Mouse (Mus musculus): ENCODE measurements at regions not wholly inside any gene's neighbourhood (a gene's known extent, or its start where the extent isn't known, plus 50 kb on each side); places are given as distances from the start of the nearest gene placed in this dataset.

DNA sequence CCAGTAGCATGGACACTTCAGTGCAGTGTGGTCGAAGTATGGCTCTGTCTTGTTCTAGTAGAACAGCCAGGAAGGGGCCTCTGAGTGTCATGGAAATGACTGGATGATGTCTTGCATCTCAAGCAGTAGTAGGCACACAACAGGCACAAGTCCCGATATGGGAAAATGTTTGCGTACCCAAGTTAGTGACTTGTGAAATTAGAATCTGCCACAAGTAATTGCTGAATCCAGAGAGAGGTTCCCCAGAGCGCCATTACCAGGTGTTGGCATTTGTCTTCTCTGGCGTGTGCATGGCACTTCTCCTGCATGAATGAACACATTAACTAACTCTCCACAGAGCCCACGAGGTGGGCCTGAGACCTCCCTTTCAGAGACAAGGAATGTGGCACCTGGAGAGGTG is 199.3 kb downstream of the Ackr3 start:
- DNase-seq: no peak

DNA sequence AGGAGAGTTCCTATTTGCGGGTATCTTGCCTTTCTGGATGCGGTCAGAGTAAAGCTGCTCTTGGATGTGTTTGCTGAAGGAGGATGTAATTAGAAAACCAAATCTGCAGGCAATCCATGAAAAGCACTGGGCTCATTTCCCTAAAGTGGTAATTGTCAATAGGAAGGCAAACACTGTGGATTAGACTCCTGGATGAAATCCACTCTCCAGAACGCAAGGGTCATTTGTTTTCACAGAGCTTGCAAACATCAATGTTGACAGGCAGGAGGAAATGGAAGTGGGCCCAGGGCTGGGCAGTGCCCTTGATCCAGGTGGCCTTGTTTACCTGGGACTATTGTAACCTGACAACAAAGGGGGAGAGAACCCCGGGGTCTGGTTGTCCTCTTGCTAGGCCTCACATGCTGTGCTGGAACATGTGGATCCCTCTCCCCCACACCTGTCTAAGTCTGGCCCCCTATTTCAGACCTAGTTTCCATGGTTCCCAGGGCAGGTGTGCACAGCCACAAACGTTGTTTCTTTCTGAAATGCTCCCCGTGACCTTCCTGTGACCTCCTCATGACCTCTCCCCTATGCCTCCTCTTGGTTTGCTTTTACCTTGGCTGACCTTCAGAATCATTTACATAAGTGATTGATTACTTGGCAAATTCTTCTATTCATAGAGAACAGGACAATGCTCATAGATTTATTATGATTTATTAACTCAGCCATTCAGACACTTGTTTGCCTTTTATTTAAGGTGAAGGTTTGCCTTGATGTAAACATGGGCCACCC is 197.9 kb upstream of the Cops8 start:
- DNase-seq: no peak

DNA sequence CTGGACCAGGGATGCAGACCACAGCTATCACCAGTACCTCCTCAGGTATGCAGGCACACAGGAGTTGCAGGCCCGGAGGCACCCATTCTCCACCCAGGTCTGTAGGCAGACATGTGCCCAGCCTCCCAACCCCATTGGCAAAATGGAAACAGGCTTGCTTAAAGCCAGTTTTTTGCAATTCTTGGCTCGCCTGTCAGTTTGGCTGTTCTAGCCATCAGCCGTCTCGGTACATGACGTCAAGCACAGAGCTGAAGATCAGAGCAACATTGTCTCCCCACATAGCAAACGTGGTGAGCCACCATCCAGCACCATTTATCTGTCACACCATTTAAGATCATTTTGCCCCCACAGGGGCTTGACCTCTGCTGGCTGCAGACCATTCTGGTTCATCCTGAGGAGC is 196.1 kb upstream of the Cops8 start:
- DNase-seq: no peak

- DNase-seq: no peak
These were observed 194.1 kb upstream of the Cops8 start for GRCm38 (mm10) chr1:90408504-90409215.

DNA sequence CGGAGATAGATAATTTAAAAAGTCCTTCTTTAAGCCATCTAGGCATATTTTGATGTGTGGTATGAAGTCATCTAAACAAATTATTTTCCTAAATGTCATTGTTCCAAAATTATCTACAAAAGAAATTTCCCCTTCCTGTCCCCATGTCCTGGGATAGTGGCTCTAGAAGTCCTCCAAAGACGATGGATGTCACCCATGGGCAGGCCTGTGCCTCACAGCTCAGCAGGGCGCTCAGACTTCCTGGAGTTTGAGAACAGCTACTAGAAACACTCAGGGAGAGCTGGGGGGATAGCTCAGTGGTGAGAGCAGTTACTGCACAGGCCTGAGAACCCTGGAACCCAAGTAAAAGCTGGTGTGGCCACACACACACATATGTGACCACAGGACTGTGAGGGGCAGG is 193.5 kb upstream of the Cops8 start:
- DNase-seq: no peak

- no peak for DNase-seq
These were observed 190.2 kb upstream of the Cops8 start for GRCm38 (mm10) chr1:90412511-90413045.

GRCm38 (mm10) chr1:90414751-90415150 is 188.0 kb upstream of the Cops8 start:
- no peak for DNase-seq

- no peak for DNase-seq
These were observed 178.5 kb upstream of the Cops8 start for GRCm38 (mm10) chr1:90424066-90424821.

DNA sequence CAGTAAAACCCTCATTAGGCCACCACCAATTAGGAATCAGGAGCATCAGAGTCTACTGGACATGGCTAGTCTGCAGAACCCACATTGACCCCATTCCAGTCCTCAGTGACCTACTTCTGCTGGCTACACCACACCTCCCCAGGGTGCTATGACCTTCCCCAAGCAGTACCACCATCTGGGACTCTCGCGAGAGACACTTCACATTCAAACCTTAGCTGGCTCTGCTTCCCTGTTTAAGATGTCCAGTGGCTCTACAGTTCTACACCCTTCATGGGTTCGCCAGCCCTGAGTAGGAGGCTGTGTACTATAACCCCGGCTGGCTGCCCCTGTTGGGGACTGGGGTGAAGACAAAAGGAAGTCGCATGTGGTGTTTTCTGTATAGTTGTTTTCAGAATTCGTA is 174.4 kb upstream of the Cops8 start:
- DNase-seq: no peak

GRCm38 (mm10) chr1:90428774-90429173 is 174.0 kb upstream of the Cops8 start:
- DNase-seq: no peak

DNA sequence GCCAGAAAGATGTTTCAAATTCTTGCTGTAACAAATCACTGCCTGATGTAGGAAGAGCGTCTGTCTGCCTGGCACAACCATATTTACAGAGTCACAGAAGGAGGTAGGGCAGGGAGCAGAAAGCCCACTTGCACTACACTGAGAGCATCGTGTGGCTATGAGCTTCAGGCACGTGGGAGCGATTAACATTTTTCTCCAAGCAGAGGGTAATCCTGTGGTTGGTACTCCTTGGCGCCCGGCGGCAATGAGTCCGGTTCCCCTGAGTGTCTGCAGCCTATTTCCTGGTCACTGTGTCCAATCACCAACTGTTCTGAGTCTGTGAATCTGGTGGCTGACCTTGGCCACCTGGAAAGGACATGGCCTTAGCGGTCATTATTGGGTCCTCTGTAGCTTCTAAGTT is 172.3 kb upstream of the Cops8 start:
- no peak for DNase-seq

DNA sequence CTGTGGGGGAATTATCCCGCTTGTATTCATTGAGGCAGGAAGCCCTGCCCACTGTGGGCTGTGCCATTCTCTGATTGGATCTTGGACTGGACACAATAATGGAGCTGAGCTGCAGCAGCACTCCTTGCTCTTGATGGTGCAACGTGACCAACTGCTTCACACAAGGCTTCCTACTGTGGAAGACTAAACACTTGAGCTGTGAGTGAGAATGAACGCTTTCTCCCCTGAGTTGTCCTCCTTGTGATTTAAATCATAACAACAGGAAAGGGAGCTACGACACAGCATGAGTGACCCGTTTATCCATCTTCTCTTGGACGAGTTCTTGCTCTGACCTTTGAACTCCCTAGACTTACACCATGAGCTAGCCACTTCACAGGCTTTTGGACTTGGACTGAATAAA is 171.0 kb upstream of the Cops8 start:
- no peak for DNase-seq

DNA sequence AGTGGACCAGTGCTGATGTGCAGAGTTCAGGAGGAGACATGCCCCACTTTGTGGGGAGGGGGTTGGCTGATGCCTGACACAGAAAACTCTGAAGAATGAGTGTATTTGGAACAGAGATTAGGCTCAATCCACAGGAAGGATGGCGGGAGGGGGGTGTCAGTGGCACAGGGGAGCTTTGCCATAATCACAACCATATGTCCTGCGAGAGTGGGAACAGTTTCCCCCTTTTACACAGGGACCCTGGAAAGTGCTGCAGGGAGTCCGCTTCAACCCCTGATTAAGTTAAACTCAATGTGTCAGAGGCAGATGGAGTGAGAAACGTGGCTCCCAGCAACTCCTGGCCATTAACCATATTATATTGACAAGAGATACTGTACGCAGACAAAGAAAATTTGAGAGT is 168.9 kb upstream of the Cops8 start:
- DNase-seq: no peak

DNA sequence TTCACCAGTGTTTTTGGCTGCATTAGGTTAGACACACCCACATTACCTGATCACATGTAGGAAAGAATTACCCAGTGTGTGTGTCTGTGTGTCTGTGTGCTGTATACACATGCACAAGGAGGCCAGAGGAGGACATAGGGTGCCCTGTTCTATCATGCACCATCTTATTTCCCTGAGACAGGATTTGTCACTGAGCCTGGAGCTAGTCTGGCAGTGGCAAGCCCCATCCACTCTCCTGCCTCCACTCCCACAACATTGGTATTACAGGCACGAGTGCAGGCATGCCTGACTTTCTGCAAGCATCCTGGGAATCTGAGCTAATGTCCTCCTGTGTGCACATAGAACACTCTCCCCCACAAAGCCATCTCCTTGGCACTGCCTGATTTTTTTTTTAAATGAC is 162.1 kb upstream of the Cops8 start:
- no peak for DNase-seq

- no peak for DNase-seq
These were observed 161.5 kb upstream of the Cops8 start for GRCm38 (mm10) chr1:90441134-90441868.

DNA sequence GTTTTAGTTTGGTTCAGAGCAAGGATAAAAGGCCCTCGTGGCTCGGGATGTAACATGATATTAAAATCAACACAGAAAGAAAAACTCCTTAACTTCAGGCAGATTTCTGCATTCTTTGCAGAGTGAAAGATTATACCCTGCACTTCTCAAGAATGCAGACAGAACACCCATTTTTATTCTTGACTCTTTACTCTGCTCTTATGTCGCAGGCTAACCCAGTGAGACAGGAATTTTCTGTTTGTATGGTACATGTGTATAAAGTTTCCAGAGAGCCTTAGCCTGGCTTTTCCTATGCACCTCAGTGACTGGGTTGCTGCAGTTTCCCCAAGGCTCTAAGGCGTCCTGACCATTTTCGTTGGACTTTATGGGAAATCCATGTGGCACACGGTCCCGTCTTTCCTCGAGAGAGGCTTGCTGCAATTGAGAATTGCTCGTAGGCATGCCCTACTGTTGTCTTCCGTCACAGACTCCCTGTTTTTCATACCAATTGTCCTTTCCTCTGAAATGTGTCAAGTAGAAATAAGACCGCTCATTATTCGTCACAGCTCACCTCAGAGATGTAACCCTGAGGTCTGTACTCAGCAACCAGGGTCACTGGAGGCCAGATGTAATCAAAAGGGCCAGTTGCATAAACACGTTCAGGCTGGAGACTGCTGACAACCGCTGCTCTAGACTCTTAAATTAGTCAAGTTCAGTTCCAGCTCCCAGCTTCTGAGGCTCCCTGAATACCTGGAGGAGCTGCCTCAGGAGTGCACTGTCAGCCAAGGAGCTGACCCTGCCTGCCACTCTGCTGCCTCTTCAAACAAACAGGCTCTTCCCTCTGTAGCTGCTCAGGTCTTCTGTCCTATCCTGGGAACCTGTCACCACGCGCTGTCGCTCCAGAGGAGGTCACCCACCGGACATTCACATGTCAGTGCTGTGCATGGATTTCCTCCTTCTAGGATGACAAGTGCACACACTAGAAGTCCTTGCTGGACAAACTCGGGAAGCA is 160.2 kb upstream of the Cops8 start:
- no peak for DNase-seq

- DNase-seq: no peak
These were observed 153.1 kb upstream of the Cops8 start for GRCm38 (mm10) chr1:90449571-90450226.

DNA sequence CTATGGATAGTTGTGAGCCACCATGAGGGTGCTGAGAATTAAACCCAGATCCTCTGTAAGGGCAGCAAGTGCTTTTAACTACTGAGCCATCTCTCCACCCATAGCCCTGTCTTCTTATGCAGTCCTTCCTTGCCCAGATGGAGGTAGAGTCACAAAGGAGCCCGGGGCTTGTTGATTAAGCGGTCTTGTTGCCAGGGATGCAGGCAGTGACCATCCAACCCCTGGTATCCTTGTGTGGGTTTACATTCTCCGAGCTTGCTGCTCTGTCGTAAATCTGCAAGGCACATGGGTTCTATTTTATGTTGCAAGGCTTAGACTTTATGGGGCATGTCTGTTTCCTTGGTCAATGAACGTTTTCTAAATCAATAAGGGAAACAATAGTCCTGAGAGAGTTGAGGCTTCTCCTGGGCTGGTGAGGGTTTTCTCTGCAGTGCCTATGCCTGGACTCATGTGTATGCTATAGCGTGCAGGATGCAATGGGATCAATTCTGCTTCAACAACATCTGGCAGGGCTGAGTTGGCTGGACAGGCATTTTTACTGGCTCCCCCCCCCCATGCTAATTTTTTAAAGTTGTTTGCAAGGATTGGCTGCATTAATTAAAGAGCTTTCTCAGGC is 150.7 kb upstream of the Cops8 start:
- DNase-seq: no peak

- DNase-seq: no peak
These were observed 148.5 kb upstream of the Cops8 start for GRCm38 (mm10) chr1:90454263-90454662.

DNA sequence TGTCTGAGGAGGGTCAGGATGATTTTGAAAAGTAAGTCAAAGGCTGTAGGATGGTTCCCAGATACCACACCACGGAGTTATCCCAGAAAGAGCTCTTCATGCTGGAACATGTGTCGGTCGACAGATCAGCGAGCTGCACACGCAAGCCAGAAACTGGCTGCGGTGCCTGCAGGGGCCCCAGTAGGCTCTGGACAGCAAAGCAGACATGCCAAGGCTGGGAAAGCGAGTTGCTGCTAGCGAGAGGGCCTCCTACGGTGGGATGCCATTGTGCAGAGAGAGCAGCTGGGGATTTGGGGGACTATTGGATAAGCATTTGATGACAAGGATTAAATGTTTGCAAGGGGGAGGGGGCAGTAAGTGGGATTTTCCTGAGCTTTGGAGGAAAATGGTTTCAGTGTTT is 145.4 kb upstream of the Cops8 start:
- DNase-seq: no peak

Measured in adrenal gland, postnatal 25 days (tissue).